Mouse (Mus musculus) hindbrain, postnatal 0 days (tissue): ENCODE results near the gene Ift140. TPM values are rescaled to one million over a fixed set of nuclear protein-coding genes. Genes with fewer than 3 reads are reported as not detected.
"Not testable (repeated sequence)": the region's sequence is repeated elsewhere in the genome, so short reads cannot be mapped to it uniquely, and the experiment has no call there.

Source experiments
- ATAC-seq: fragments of 200-750 bp; cut with Nextera tagmentation; 2 replicates; pipeline ENCODE4 v1.8.0; 2017; ENCODE audit warnings: mild to moderate bottlenecking, moderate TSS enrichment, moderate library complexity
- DNase-seq: peaks from one replicate; pipeline ENCODE4 v3.0.0-alpha.2; 2015; ENCODE audit warnings: low spot score
- H3K27ac ChIP-seq: fragments of 300-500 bp; sonication (generic); 2 replicates; pipeline ENCODE4 v1.5.1; 2014; ENCODE audit warnings: mild to moderate bottlenecking
- H3K27me3 ChIP-seq: fragments of 300-500 bp; sonication (generic); 2 replicates; pipeline ENCODE4 v1.6.1; 2014; ENCODE audit warnings: low read length, mixed read lengths; ENCODE audit not compliant: insufficient read depth
- H3K36me3 ChIP-seq: fragments of 300-500 bp; sonication (generic); 2 replicates; pipeline ENCODE4 v1.6.1; 2014; ENCODE audit warnings: low read length, mixed read lengths; ENCODE audit not compliant: insufficient read depth
- H3K4me1 ChIP-seq: fragments of 300-500 bp; sonication (generic); 2 replicates; pipeline ENCODE4 v1.6.1; 2014; ENCODE audit warnings: antibody characterized with exemption, low read length, mixed read lengths; ENCODE audit not compliant: insufficient read depth
- H3K4me2 ChIP-seq: fragments of 300-500 bp; sonication (generic); 2 replicates; pipeline ENCODE4 v1.6.1; 2014; ENCODE audit warnings: low read depth, mild to moderate bottlenecking, low read length, moderate library complexity, mixed read lengths
- H3K4me3 ChIP-seq: fragments of 300-500 bp; sonication (generic); 2 replicates; pipeline ENCODE4 v1.5.1; 2014; ENCODE audit warnings: low read length
- H3K9ac ChIP-seq: fragments of 300-500 bp; sonication (generic); replicated peaks from 2 replicates; pipeline ENCODE4 v1.6.1; 2014; ENCODE audit warnings: mild to moderate bottlenecking, low read length, moderate library complexity, mixed read lengths
- H3K9me3 ChIP-seq: fragments of 300-500 bp; sonication (generic); 2 replicates; pipeline ENCODE4 v1.6.1; 2016; ENCODE audit warnings: low read length, mixed read lengths
- CTCF ChIP-seq: IDR thresholded peaks from 2 replicates; pipeline ENCODE4 v1.5.1; 2016; ENCODE audit warnings: antibody characterized with exemption, control low read depth, low read depth
- WGBS: fragments of 180-500 bp; shearing (Covaris S2); extraction: QIAGEN DNeasy Blood & Tissue Kit; methylation state at CpG from one replicate; pipeline ENCODE4 v1.1.7; 2014; 5-methylcytosine and 5-hydroxymethylcytosine counted together
- polyA plus RNA-seq: library from polyadenylated mRNA; unstranded; fragments of >200 nt; fragmentation: Nextera tagmentation; extraction: Ambion mirVana; gene quantifications from 2 replicates; pipeline ENCODE4 v1.2.1, GENCODE M21; 2015
- total RNA-seq: library from RNA; depleted of rRNA; stranded (reverse); fragments of >200 nt; gene quantifications from 2 replicates; pipeline ENCODE4 v1.2.3, GENCODE M21; 2014

The Ift140 gene
- total and polyA plus RNA-seq, 2 experiments from 2014 or later, result 13.1 to 27.0 TPM

- ATAC-seq (peak; percentile 43), DNase-seq (peak; percentile 59)
- H3K9ac ChIP-seq, result peak overlapping the region; percentile 72
- peak overlapping the region; percentile 99 for H3K4me2 ChIP-seq
- H3K9me3 ChIP-seq, result no peaks in the 10 kb centered on the region
- WGBS, result 12% methylated on average over 23 of the region's 23 CpGs
- H3K4me1 ChIP-seq, result peaks cover 6% of the 10 kb centered on the region; the same call in 1 of the 2 replicates
- H3K36me3 ChIP-seq, result peaks cover 6% of the 10 kb centered on the region; the same call in 1 of the 2 replicates
- no peaks in the 10 kb centered on the region for H3K27me3 ChIP-seq
- H3K27ac ChIP-seq, result peak overlapping the region; percentile 93
- H3K4me3 ChIP-seq, result peak overlapping the region; percentile 54
- no peak for TF ChIP-seq CTCF
Observed at GRCm38 (mm10) chr17:25114908-25115645, 99.2 kb downstream of the Ift140 start.

DNA sequence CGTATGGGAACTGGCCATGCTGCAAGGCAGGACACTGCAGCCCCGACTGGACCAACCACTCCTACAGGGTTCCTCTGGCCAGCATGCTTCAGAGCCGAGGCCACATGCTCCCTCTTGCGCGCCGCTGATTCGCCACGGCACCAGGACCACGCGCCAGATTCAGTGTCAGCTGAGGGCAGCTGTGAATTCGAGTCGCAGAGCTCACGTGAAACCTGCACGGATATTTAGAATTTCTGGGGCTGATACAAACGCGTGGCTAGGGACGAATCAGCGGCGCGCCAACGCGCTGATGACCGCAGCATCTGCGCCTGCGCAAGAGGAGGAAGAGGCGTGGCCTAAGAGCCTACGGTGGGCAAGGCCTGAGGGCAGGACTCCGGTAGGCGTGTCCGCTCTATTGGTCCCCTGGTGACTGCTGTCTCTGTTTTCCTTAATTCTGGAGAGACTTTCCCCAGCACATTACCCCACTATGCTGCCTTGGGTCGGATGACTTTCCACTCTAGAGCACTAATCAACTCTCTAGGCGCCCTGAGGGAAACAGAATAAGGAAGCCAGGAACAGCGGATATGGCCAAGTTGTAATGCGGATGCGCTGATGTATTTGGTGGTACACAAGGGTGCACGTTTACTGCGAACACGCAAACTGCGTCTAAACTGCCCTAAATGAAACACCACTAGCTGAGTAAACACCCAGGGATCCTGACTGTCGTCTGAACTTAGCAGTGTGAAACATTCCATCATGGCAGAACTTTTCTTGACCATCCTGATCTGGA is 100.0 kb downstream of the Ift140 start, which contains the start of gene Telo2:
Gene Telo2, minus strand, starts transcription at position 304 of the 769 bp plus-strand sequence.
- no peaks in the 10 kb centered on the region; the same call in 1 of the 2 replicates for H3K36me3 ChIP-seq
- 6% methylated on average over 40 of the region's 40 CpGs for WGBS
- ATAC-seq, result peak; percentile 95

DNA sequence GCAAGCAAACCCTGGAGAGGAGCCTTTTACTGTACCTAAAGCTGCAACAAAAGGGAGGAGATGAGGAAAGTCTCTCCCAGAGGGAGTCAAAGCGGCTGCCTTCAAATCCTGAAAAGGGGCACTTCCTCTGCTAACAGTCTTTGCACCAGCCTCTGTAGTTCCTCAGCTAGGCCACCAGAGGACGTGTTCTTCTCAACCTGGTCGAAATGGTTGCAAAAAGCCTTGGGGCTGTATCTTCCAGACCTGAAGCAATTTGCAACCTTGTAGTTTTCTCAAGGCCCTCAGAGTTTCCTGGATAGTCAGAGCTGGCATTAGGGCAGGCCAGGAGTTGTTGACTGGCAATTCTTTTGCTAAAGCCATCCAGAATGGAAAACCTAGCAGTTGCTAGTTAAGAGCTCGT is 101.4 kb downstream of the Ift140 start:
- DNase-seq, result peak; percentile 5
- Histone ChIP-seq H3K4me2 (no peak overlapping the region), H3K9ac (no peak overlapping the region), H3K4me1 (peaks cover 6% of the 10 kb centered on the region; the same call in 1 of the 2 replicates), H3K27ac (no peak overlapping the region), H3K27me3 (no peaks in the 10 kb centered on the region), H3K36me3 (no peaks in the 10 kb centered on the region), H3K9me3 (no peaks in the 10 kb centered on the region), H3K4me3 (no peak overlapping the region)
- peak; percentile 54 for TF ChIP-seq CTCF
- no peak for ATAC-seq
- 36% methylated on average over 4 of the region's 4 CpGs for WGBS

More for the DNA sequence above, 100.0 kb downstream of the Ift140 start, which contains the start of gene Telo2:
- peak; percentile 97 for DNase-seq
- H3K9ac ChIP-seq, result peak within 1 kb of the TSS; percentile 72
- no peaks in the 10 kb centered on the region for H3K9me3 ChIP-seq
- H3K27ac ChIP-seq, result peak within 1 kb of the TSS; percentile 93
- H3K4me2 ChIP-seq, result peak within 1 kb of the TSS; percentile 99
- peaks cover 6% of the 10 kb centered on the region; the same call in 1 of the 2 replicates for H3K4me1 ChIP-seq
- peak within 1 kb of the TSS; percentile 54 for H3K4me3 ChIP-seq
- TF ChIP-seq CTCF, result 0 out of 2 replicates have a peak, but pooled peaks have one; percentile 4
- no peaks in the 10 kb centered on the region for H3K27me3 ChIP-seq

GRCm38 (mm10) chr17:25120406-25120805 is 104.5 kb downstream of the Ift140 start, which contains the start of gene Ptx4:
TSS of gene Ptx4 (plus strand) at chr17:25120760.
- no peaks in the 10 kb centered on the region for H3K36me3 ChIP-seq
- no peak within 1 kb of the TSS for H3K4me2 ChIP-seq
- ATAC-seq (no peak), DNase-seq (no peak)
- H3K27me3 ChIP-seq, result no peaks in the 10 kb centered on the region
- no peak within 1 kb of the TSS for H3K4me3 ChIP-seq
- H3K9me3 ChIP-seq, result no peaks in the 10 kb centered on the region
- WGBS, result 40% methylated on average over 3 of the region's 3 CpGs
- H3K4me1 ChIP-seq, result no peaks in the 10 kb centered on the region
- no peak for TF ChIP-seq CTCF
- H3K27ac ChIP-seq, result no peak within 1 kb of the TSS
- no peak within 1 kb of the TSS for H3K9ac ChIP-seq

DNA sequence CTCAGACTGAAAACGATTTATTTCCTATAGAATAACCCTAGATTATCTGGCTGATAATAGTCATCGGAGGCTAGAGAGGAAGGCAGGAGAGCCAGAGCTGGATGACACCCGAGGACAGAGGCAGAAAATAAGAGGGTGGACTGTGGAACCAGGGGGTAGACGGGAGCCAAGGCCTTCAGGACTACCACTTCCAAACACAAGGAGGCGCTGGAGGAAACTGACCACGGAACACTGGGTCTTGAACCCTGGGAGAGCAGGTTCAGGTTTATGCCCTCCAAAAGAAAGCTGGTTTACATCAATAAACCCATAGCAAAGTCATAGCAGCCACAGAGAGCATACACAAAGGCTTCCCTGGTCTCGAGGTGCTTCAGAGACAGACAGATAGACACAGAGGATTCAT is 108.1 kb downstream of the Ift140 start:
- H3K9me3 ChIP-seq, result no peaks in the 10 kb centered on the region
- H3K27ac ChIP-seq, result no peak overlapping the region
- no peaks in the 10 kb centered on the region for H3K36me3 ChIP-seq
- TF ChIP-seq CTCF, result peak; percentile 35
- no peaks in the 10 kb centered on the region for H3K4me1 ChIP-seq
- H3K27me3 ChIP-seq, result no peaks in the 10 kb centered on the region
- ATAC-seq (no peak), DNase-seq (no peak)
- no peak overlapping the region for H3K9ac ChIP-seq
- H3K4me3 ChIP-seq, result no peak overlapping the region
- no peak overlapping the region for H3K4me2 ChIP-seq
- WGBS, result 32% methylated on average over 7 of the region's 7 CpGs

- H3K9me3 ChIP-seq, H3K4me2 ChIP-seq, H3K27ac ChIP-seq, H3K27me3 ChIP-seq, H3K36me3 ChIP-seq, DNase-seq, H3K4me3 ChIP-seq, ATAC-seq, H3K4me1 ChIP-seq, H3K9ac ChIP-seq: not testable (repeated sequence)
- WGBS, result 78% methylated on average over 3 of the region's 3 CpGs
Observed at GRCm38 (mm10) chr17:25125442-25126060, 109.7 kb downstream of the Ift140 start.
